ENCODE assay signal across 8 mouse cellular contexts in genomic region chr15:100038470-100038971, GRCm38 (mm10). TPM values are rescaled to one million over a fixed set of nuclear protein-coding genes. Genes with fewer than 3 reads are reported as not detected.
DNase-seq lines count a peak whose midpoint lies in the region; ATAC-seq and TF ChIP-seq lines count a peak whose summit lies in the region.

Gene Dip2b (plus strand): TSS chr15:100038664.

- no peaks in the 10 kb centered on the region for H3K9me3 ChIP-seq in E14TG2a.4 (ENCODE audit: low read length)
- no peaks in the 10 kb centered on the region for H3K9me3 ChIP-seq in forebrain, embryonic 11.5 days (ENCODE audit: control insufficient read depth, low read length)
- H3K9me3 ChIP-seq in heart, embryonic 16.5 days (replicated peaks; ENCODE audit: control insufficient read depth, low read length) = no peaks in the 10 kb centered on the region
- no peaks in the 10 kb centered on the region for H3K9me3 ChIP-seq in liver, embryonic 14.5 days (ENCODE audit: control insufficient read depth, low read length)
- no peaks in the 10 kb centered on the region for H3K9me3 ChIP-seq in stomach, embryonic 15.5 days

- no peak for TF ChIP-seq EP300 in liver, embryonic 14.5 days (IDR thresholded peaks at IDR 0.05; ENCODE audit: low read depth)

- TF ChIP-seq CTCF in E14TG2a.4 (conservative IDR thresholded peaks at IDR 0.05; ENCODE audit: low read length) = peak; percentile 48
- peak; percentile 94 for TF ChIP-seq CTCF in liver, embryonic 14.5 days (IDR thresholded peaks at IDR 0.05; ENCODE audit: low read depth)

- H3K27ac ChIP-seq in forebrain, embryonic 11.5 days (ENCODE audit: low read depth, low read length) = peak within 1 kb of the TSS; percentile 96
- peak within 1 kb of the TSS; percentile 98 for H3K27ac ChIP-seq in heart, embryonic 16.5 days (ENCODE audit: low read length)
- peak within 1 kb of the TSS; percentile 4; the same call in 1 of the 2 replicates for H3K27ac ChIP-seq in liver, embryonic 14.5 days
- H3K27ac ChIP-seq in stomach, embryonic 15.5 days = peak within 1 kb of the TSS; percentile 94

- peak within 1 kb of the TSS; percentile 90 for H3K4me3 ChIP-seq in E14TG2a.4 (replicated peaks; ENCODE audit: low read length)
- peak within 1 kb of the TSS; percentile 92 for H3K4me3 ChIP-seq in forebrain, embryonic 11.5 days (ENCODE audit: low read depth, low read length)
- H3K4me3 ChIP-seq in heart, embryonic 16.5 days (ENCODE audit: low read length) = peak within 1 kb of the TSS; percentile 89
- peak within 1 kb of the TSS; percentile 67 to 80 for H3K4me3 ChIP-seq in liver, embryonic 14.5 days (ENCODE audit: insufficient read depth in 1 of 2, low read depth in 2 of 2, low read length in 2 of 2)
- peak within 1 kb of the TSS; percentile 84 for H3K4me3 ChIP-seq in stomach, embryonic 15.5 days (replicated peaks)

- DNase-seq in c-Kit-positive CD71-positive TER-119-negative erythroid progenitor cells, embryonic 14.5 days (ENCODE audit: low read depth) = peak; percentile 82
- DNase-seq in forebrain, embryonic 11.5 days (ENCODE audit: low spot score) = peak; percentile 99
- peak; percentile 96 to 98 for DNase-seq in kidney, postnatal 25 days
- DNase-seq in liver, embryonic 14.5 days (ENCODE audit: low read depth in 3 of 3, low spot score in 3 of 3) = peak; percentile 77 to 81 (median 77)
- peak; percentile 97 for DNase-seq in neural tube, embryonic 10.5 days (ENCODE audit: extremely low spot score, low spot score)

- no peaks in the 10 kb centered on the region for H3K36me3 ChIP-seq in E14TG2a.4 (ENCODE audit: insufficient read depth, low read length)
- no peaks in the 10 kb centered on the region for H3K36me3 ChIP-seq in forebrain, embryonic 11.5 days (ENCODE audit: control insufficient read depth, insufficient read depth, low read length)
- H3K36me3 ChIP-seq in heart, embryonic 16.5 days (ENCODE audit: control insufficient read depth, insufficient read depth) = no peaks in the 10 kb centered on the region
- H3K36me3 ChIP-seq in liver, embryonic 14.5 days (replicated peaks; ENCODE audit: control insufficient read depth, insufficient read depth, low read depth) = no peaks in the 10 kb centered on the region
- no peaks in the 10 kb centered on the region for H3K36me3 ChIP-seq in stomach, embryonic 15.5 days

- 0% methylated on average over 50 of the region's 68 CpGs for WGBS in forebrain, embryonic 11.5 days
- under 1% methylated on average over 57 of the region's 68 CpGs for WGBS in heart, embryonic 16.5 days
- under 1% methylated on average over 59 of the region's 68 CpGs for WGBS in liver, embryonic 14.5 days (ENCODE audit: insufficient replicate concordance)
- WGBS in stomach, embryonic 15.5 days = under 1% methylated on average over 62 of the region's 68 CpGs

- peak within 1 kb of the TSS; percentile 97 for H3K9ac ChIP-seq in forebrain, embryonic 11.5 days (ENCODE audit: low read length)
- peak within 1 kb of the TSS; percentile 97 for H3K9ac ChIP-seq in heart, embryonic 16.5 days (ENCODE audit: low read length)
- peak within 1 kb of the TSS; percentile 80 for H3K9ac ChIP-seq in liver, embryonic 14.5 days (replicated peaks)
- peak within 1 kb of the TSS; percentile 86 for H3K9ac ChIP-seq in stomach, embryonic 15.5 days

- peaks cover 34% of the 10 kb centered on the region for H3K27me3 ChIP-seq in E14TG2a.4 (ENCODE audit: insufficient read depth, low read length)
- no peaks in the 10 kb centered on the region for H3K27me3 ChIP-seq in forebrain, embryonic 11.5 days (ENCODE audit: control insufficient read depth, insufficient read depth, low read length)
- H3K27me3 ChIP-seq in heart, embryonic 16.5 days (ENCODE audit: control insufficient read depth, insufficient read depth, low read length) = no peaks in the 10 kb centered on the region
- H3K27me3 ChIP-seq in liver, embryonic 14.5 days (ENCODE audit: control insufficient read depth, insufficient read depth, low read length) = peaks cover 12% of the 10 kb centered on the region
- no peaks in the 10 kb centered on the region for H3K27me3 ChIP-seq in stomach, embryonic 15.5 days (replicated peaks)

- peak; percentile 87 for ATAC-seq in forebrain, embryonic 11.5 days (replicated peaks; ENCODE audit: low FRiP score)
- peak; percentile 82 for ATAC-seq in heart, embryonic 16.5 days (replicated peaks; ENCODE audit: extremely low read depth, insufficient read depth, low FRiP score)
- ATAC-seq in liver, embryonic 14.5 days (ENCODE audit: insufficient read depth) = peak; percentile 88
- ATAC-seq in stomach, embryonic 15.5 days (ENCODE audit: insufficient read depth, low FRiP score, low read depth) = peak; percentile 84

- peaks cover 50% of the 10 kb centered on the region for H3K4me1 ChIP-seq in E14TG2a.4 (replicated peaks; ENCODE audit: low read depth, low read length)
- H3K4me1 ChIP-seq in forebrain, embryonic 11.5 days (replicated peaks; ENCODE audit: control insufficient read depth, insufficient read depth, low read length) = peaks cover 12% of the 10 kb centered on the region
- peaks cover 26% of the 10 kb centered on the region for H3K4me1 ChIP-seq in heart, embryonic 16.5 days (ENCODE audit: control insufficient read depth, insufficient read depth, low read length)
- H3K4me1 ChIP-seq in liver, embryonic 14.5 days (replicated peaks; ENCODE audit: control insufficient read depth in 2 of 2, insufficient read depth in 2 of 2, low read length in 1 of 2) = peaks cover 12 to 24% of the 10 kb centered on the region in 2 experiments
- H3K4me1 ChIP-seq in stomach, embryonic 15.5 days = peaks cover 19% of the 10 kb centered on the region

- peak within 1 kb of the TSS; percentile 74 for H3K4me2 ChIP-seq in forebrain, embryonic 11.5 days (ENCODE audit: low read depth, low read length, severe bottlenecking)
- H3K4me2 ChIP-seq in heart, embryonic 16.5 days (ENCODE audit: low read depth, low read length) = peak within 1 kb of the TSS; percentile 61
- H3K4me2 ChIP-seq in liver, embryonic 14.5 days (ENCODE audit: low read depth) = peak within 1 kb of the TSS; percentile 94
- H3K4me2 ChIP-seq in stomach, embryonic 15.5 days = peak within 1 kb of the TSS; percentile 73

RNA-seq across cellular contexts. Expression of gene Dip2b, which starts in this region (rescaled TPM):
- polyA plus RNA-seq in forebrain, embryonic 11.5 days (2014; fragmentation: Nextera tagmentation; extraction: Ambion mirVana) = 27.9 and 28.3 TPM in 2 replicates
- polyA plus RNA-seq in heart, embryonic 16.5 days (2015; fragmentation: Nextera tagmentation; extraction: Ambion mirVana) = 14.0 and 14.1 TPM in 2 replicates
- 1.7 and 2.0 TPM in 2 replicates for polyA plus RNA-seq in liver, embryonic 14.5 days (2012; rRNA removed)
- 2.5 and 2.8 TPM in 2 replicates for polyA plus RNA-seq in liver, embryonic 14.5 days (2014; fragmentation: Nextera tagmentation; extraction: Ambion mirVana)
- 9.8 and 10.6 TPM in 2 replicates for polyA plus RNA-seq in stomach, embryonic 15.5 days (2015; fragmentation: Nextera tagmentation; extraction: Ambion mirVana)

Comparison
In these comparisons a context has a peak if more than half of its experiments do, and no peak if none do; other contexts are left out.
1. Peak in every context shown above with its lines: DNase-seq, ATAC-seq, H3K4me3 ChIP-seq and H3K27ac ChIP-seq.
2. H3K27ac ChIP-seq: peak in every context shown above with its lines; median percentile 98 in heart, embryonic 16.5 days; 96 in forebrain, embryonic 11.5 days; 94 in stomach, embryonic 15.5 days; 4 in liver, embryonic 14.5 days.